Mouse (Mus musculus): Measurements from ENCODE around the gene Tmem185b.
A peak's percentile ranks its signal among the peaks of the same experiment; 100 is the strongest.

GRCm38 (mm10) chr1:119548668-119549326 lies 22.8 kb downstream of the Tmem185b start:
- peak; percentile 43 for TF ChIP-seq CTCF (IDR thresholded peaks at IDR 0.05; ENCODE audit: control insufficient read depth, insufficient read depth, low read length)
- TF ChIP-seq POLR2A (IDR thresholded peaks at IDR 0.05; ENCODE audit: borderline replicate concordance, control insufficient read depth, low read depth, low read length), result no peak
